Mouse (Mus musculus) C2C12 (cell line): ENCODE measurements around the gene Dbn1. TPM values are rescaled to one million over a fixed set of nuclear protein-coding genes. Genes with fewer than 3 reads are reported as not detected.

Experiments
- H3K27me3 ChIP-seq: one replicate; pipeline ENCODE4 v1.6.1; 2011; ENCODE audit not compliant: control insufficient read depth, insufficient read depth, insufficient read length
- H3K36me3 ChIP-seq: one replicate; pipeline ENCODE4 v1.6.1; 2011; ENCODE audit not compliant: control insufficient read depth, insufficient read depth
- H3K4me3 ChIP-seq: one replicate; pipeline ENCODE4 v1.5.1; 2011; ENCODE audit warnings: mild to moderate bottlenecking, control low read depth; ENCODE audit not compliant: poor library complexity, insufficient read depth, severe bottlenecking
- H3K79me2 ChIP-seq: one replicate; pipeline ENCODE4 v1.6.1; 2011; ENCODE audit not compliant: control insufficient read depth, insufficient read depth
- H3K79me3 ChIP-seq: one replicate; pipeline ENCODE4 v1.6.1; 2011; ENCODE audit warnings: low read depth, control low read depth
- H3ac ChIP-seq: one replicate; pipeline ENCODE3; 2011; ENCODE audit warnings: low read depth; ENCODE audit not compliant: control insufficient read depth, insufficient read length
- CEBPB ChIP-seq: IDR thresholded peaks from one replicate; pipeline ENCODE4 v1.6.1; 2011; ENCODE audit warnings: low read depth, mild to moderate bottlenecking, control low read depth, moderate library complexity
- CTCF ChIP-seq: IDR thresholded peaks from one replicate; pipeline ENCODE4 v1.5.1; 2011; ENCODE audit not compliant: control insufficient read depth, insufficient read depth, insufficient read length
- FOSL1 ChIP-seq: IDR thresholded peaks from one replicate; pipeline ENCODE4 v1.8.0; 2011; ENCODE audit warnings: mild to moderate bottlenecking, low read length; ENCODE audit not compliant: poor library complexity, insufficient read depth, severe bottlenecking
- MAX ChIP-seq: IDR thresholded peaks from one replicate; pipeline ENCODE4 v1.6.1; 2011; ENCODE audit warnings: mild to moderate bottlenecking, control low read depth
- MYOD1 ChIP-seq: IDR thresholded peaks from one replicate; pipeline ENCODE4 v1.6.1; 2011; ENCODE audit warnings: low read depth; ENCODE audit not compliant: control insufficient read depth, insufficient read length
- MYOG ChIP-seq: IDR thresholded peaks from one replicate; pipeline ENCODE4 v1.6.1; 2011; ENCODE audit not compliant: control insufficient read depth, insufficient read length; ENCODE audit errors: extremely low read depth
- USF1 ChIP-seq: IDR thresholded peaks from one replicate; pipeline ENCODE4 v1.6.1; 2011; ENCODE audit warnings: low read depth, mild to moderate bottlenecking, control low read depth, moderate library complexity
- polyA plus RNA-seq: library from polyadenylated mRNA; unstranded; fragments of >200 nt; fragmentation: generic; extraction: Trizol; gene quantifications from one replicate; pipeline ENCODE4 v1.2.1, GENCODE M21; 2012; ENCODE audit warnings: missing spikeins

Dbn1 gene
- polyA plus RNA-seq, 1 experiment, result 87.7 TPM

- no peaks in the 10 kb centered on the region for H3K27me3 ChIP-seq
- H3K4me3 ChIP-seq, result no peak overlapping the region
- no peaks in the 10 kb centered on the region for H3K79me2 ChIP-seq
- no peaks in the 10 kb centered on the region for H3K36me3 ChIP-seq
- TF ChIP-seq CEBPB (no peak), MAX (no peak), MYOG (no peak), MYOD1 (no peak), USF1 (no peak), CTCF (no peak), FOSL1 (no peak)
- no peaks in the 10 kb centered on the region for H3K79me3 ChIP-seq
- H3ac ChIP-seq, result no peak overlapping the region
Observed at GRCm38 (mm10) chr13:55519606-55520005, 31.7 kb upstream of the Dbn1 start.

- Histone ChIP-seq H3K79me3 (peaks cover 11% of the 10 kb centered on the region), H3K4me3 (no peak overlapping the region), H3ac (no peak overlapping the region), H3K79me2 (peaks cover 14% of the 10 kb centered on the region), H3K27me3 (no peaks in the 10 kb centered on the region), H3K36me3 (peaks cover 3% of the 10 kb centered on the region)
- TF ChIP-seq CTCF, result peak; percentile 76
- no peak for TF ChIP-seq MYOD1
Observed at GRCm38 (mm10) chr13:55516955-55517354, 29.0 kb upstream of the Dbn1 start.

GRCm38 (mm10) chr13:55513828-55514227 is 25.9 kb upstream of the Dbn1 start:
- Histone ChIP-seq H3ac (no peak overlapping the region), H3K4me3 (no peak overlapping the region), H3K36me3 (peaks cover 23% of the 10 kb centered on the region), H3K79me3 (peaks cover 30% of the 10 kb centered on the region), H3K27me3 (no peaks in the 10 kb centered on the region), H3K79me2 (peaks cover 42% of the 10 kb centered on the region)
- TF ChIP-seq USF1 (no peak), FOSL1 (no peak), MYOD1 (no peak), CTCF (no peak)

- Histone ChIP-seq H3K79me3 (peaks cover 35% of the 10 kb centered on the region), H3K27me3 (no peaks in the 10 kb centered on the region), H3K4me3 (peak within 1 kb of the TSS; percentile 91), H3K36me3 (peaks cover 29% of the 10 kb centered on the region), H3K79me2 (peaks cover 48% of the 10 kb centered on the region), H3ac (peak within 1 kb of the TSS; percentile 95)
- no peak for TF ChIP-seq MYOG
- TF ChIP-seq FOSL1, result no peak
- peak; percentile 62 for TF ChIP-seq CTCF
- no peak for TF ChIP-seq CEBPB
- peak; percentile 21 for TF ChIP-seq MAX
Observed at GRCm38 (mm10) chr13:55513111-55513748, 25.3 kb upstream of the Dbn1 start, which contains the start of gene Pdlim7. Pdlim7 (minus strand) TSS chr13:55513676.

- Histone ChIP-seq H3K36me3 (peaks cover 34% of the 10 kb centered on the region), H3K4me3 (peak overlapping the region; percentile 91), H3K79me3 (peaks cover 40% of the 10 kb centered on the region), H3K79me2 (peaks cover 55% of the 10 kb centered on the region), H3K27me3 (no peaks in the 10 kb centered on the region), H3ac (peak overlapping the region; percentile 95)
- TF ChIP-seq FOSL1, result no peak
- no peak for TF ChIP-seq CTCF
- no peak for TF ChIP-seq CEBPB
- TF ChIP-seq MYOD1, result no peak
- no peak for TF ChIP-seq MYOG
- TF ChIP-seq MAX, result no peak
- TF ChIP-seq USF1, result no peak
Observed at GRCm38 (mm10) chr13:55512379-55513031, 24.6 kb upstream of the Dbn1 start.

GRCm38 (mm10) chr13:55511492-55511861 is 23.6 kb upstream of the Dbn1 start:
- peaks cover 42% of the 10 kb centered on the region for H3K79me3 ChIP-seq
- peak overlapping the region; percentile 91 for H3K4me3 ChIP-seq
- TF ChIP-seq MYOD1, result no peak
- TF ChIP-seq MYOG, result no peak
- TF ChIP-seq CTCF, result no peak
- TF ChIP-seq CEBPB, result no peak
- TF ChIP-seq FOSL1, result no peak
- H3ac ChIP-seq, result peak overlapping the region; percentile 95
- no peaks in the 10 kb centered on the region for H3K27me3 ChIP-seq
- peaks cover 45% of the 10 kb centered on the region for H3K36me3 ChIP-seq
- H3K79me2 ChIP-seq, result peaks cover 65% of the 10 kb centered on the region
